Mouse (Mus musculus): ENCODE measurements around the gene Apba3. TPM values are rescaled to one million over a fixed set of nuclear protein-coding genes. Genes with fewer than 3 reads are reported as not detected.
A peak's percentile ranks its signal among the peaks of the same experiment; 100 is the strongest.

The Apba3 gene
- polyA plus RNA-seq, 1 experiment, result 136 TPM

DNA sequence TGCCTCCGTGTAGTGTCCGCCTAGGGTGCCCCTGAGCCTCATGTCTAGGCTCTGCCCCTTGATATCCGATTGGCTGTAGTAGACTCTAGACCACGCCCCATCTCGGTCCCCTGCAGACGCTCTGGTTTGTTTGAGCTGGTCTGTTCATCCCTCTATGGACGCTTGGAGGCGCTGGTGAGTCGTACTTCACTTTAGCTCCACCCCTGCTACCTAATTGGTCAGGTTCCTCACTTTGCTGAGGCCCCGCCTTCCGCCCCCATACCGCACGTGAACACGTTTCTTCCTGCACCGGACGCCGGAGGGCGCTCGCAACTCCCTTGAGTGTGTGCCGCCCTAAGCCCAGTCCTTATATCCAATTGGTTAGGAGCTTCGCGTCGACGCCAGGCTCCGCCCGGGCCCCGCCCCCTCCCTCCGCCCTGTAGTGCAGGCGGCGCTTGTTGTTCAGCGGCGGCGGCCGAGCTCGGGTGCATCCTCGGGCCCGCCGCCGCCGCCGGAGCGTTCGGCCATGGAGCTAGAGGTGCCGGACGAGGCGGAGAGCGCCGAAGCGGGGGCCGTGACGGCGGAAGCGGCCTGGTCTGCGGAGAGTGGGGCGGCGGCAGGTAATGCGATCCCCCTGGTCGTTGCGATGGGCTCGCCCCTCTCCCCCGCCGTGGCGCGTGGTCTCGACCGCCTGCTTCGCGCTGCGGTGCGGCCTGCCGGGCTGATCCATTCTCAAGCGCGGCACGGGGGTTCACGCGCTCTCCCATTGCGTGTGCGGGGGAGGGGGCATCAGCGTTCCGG lies 26.0 kb downstream of the Apba3 start, which contains the start of gene Pip5k1c:
Gene Pip5k1c (plus strand): TSS at position 410 of the 780 bp plus-strand sequence.
- peak; percentile 99 for DNase-seq
- Histone ChIP-seq H3K27ac (ENCODE audit: control insufficient read depth, insufficient read depth, low read length) (peak within 1 kb of the TSS; percentile 24), H3K4me3 (ENCODE audit: control insufficient read depth, insufficient read depth, low read length) (peak within 1 kb of the TSS; percentile 78), H3K4me1 (replicated peaks; ENCODE audit: control insufficient read depth, insufficient read depth, low read length) (peaks cover 68% of the 10 kb centered on the region), H3K36me3 (ENCODE audit: control insufficient read depth, insufficient read depth, low read length) (no peaks in the 10 kb centered on the region), H3K27me3 (ENCODE audit: control insufficient read depth, insufficient read depth, low read length) (no peaks in the 10 kb centered on the region)
- WGBS, result under 1% methylated on average over 77 of the region's 80 CpGs
- peak; percentile 87 for TF ChIP-seq CTCF (IDR thresholded peaks at IDR 0.05; ENCODE audit: borderline replicate concordance, control insufficient read depth, extremely low read depth, insufficient read depth, low read length, poor library complexity)
- TF ChIP-seq POLR2A (IDR thresholded peaks at IDR 0.05; ENCODE audit: control insufficient read depth, extremely low read depth, insufficient read depth, low read length, poor library complexity), result peak; percentile 98

DNA sequence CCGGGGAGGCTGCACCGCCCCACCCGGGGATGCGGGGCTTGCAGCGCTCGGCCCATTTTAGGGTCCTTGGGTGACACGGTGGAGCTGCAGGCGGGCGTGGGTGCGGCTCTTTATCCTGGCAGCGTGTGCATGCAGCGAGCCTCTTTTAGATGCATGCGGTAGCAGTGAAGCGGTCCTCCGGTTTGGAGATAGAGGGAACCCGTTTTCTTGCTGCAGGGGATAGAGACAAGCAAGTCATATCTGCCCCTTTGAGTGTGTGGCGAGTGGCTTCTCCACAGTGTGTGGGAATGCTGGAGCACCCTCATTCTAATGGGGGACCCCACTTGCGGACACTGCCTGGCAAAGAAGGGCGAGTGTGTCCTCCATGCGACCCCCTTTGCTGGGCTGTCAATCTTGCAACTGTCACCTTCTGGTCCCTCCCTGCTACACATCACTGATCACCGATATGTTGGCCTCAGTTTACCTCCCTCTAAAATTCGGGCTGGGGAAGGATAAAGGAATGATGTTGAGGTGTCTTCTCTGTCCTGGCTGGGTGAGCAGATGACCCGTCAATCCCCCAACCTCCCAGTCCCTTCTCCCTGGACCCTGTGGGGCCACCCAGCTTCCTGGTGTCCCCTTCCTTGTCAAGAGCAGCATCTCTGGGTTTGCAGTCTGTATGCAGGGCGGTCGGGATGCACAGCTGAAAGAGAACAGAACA lies 26.7 kb downstream of the Apba3 start:
- H3K27me3 ChIP-seq (ENCODE audit: control insufficient read depth, insufficient read depth, low read length), result no peaks in the 10 kb centered on the region
- peak overlapping the region; percentile 24 for H3K27ac ChIP-seq (ENCODE audit: control insufficient read depth, insufficient read depth, low read length)
- WGBS, result 1% methylated on average over 25 of the region's 25 CpGs
- no peak for TF ChIP-seq CTCF (IDR thresholded peaks at IDR 0.05; ENCODE audit: borderline replicate concordance, control insufficient read depth, extremely low read depth, insufficient read depth, low read length, poor library complexity)
- no peak for TF ChIP-seq POLR2A (IDR thresholded peaks at IDR 0.05; ENCODE audit: control insufficient read depth, extremely low read depth, insufficient read depth, low read length, poor library complexity)
- H3K4me1 ChIP-seq (replicated peaks; ENCODE audit: control insufficient read depth, insufficient read depth, low read length), result peaks cover 75% of the 10 kb centered on the region
- H3K36me3 ChIP-seq (ENCODE audit: control insufficient read depth, insufficient read depth, low read length), result no peaks in the 10 kb centered on the region
- peak overlapping the region; percentile 78 for H3K4me3 ChIP-seq (ENCODE audit: control insufficient read depth, insufficient read depth, low read length)
- DNase-seq, result no peak

DNA sequence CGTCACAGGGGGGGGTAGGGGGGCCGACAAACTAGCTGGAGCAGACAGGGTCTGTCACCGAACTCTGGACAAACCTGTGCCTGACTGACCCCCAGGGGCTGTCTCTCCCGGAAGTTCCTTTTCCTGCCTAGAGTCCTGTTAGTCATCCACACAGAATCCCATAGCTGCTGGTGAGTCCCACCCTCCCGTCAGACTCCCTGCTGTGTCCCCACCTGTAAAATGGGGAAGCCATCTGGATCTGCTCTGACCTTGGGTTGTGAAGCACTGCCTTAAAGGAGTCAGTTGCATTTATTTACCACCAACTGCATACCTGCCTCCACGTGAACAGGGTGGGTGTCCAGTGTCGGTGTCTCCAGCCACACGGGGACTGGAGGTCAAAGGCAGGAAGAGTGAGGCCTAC lies 27.7 kb downstream of the Apba3 start:
- H3K4me1 ChIP-seq (replicated peaks; ENCODE audit: control insufficient read depth, insufficient read depth, low read length), result peaks cover 83% of the 10 kb centered on the region
- DNase-seq, result no peak
- 46% methylated on average over 8 of the region's 8 CpGs for WGBS

DNA sequence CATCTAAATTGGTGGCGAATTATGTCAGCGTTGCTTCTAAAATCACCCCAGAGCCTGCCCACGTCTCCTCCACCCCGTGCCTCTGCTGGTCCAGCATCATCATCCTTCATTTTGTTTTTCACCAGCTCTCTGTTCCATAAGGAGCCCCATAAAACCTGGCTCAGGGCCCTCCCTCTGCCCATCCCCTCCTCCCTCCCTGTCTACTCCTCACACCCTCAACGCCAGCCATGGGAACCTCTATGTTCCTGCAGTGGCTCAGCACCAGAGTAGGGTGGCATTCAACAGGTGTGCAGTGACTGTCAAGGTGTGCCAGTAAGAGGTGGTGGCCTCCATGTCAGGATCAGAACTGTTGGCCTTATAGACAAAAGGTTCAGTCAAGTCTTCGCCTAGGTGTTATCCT lies 28.4 kb downstream of the Apba3 start:
- no peaks in the 10 kb centered on the region for H3K27me3 ChIP-seq (ENCODE audit: control insufficient read depth, insufficient read depth, low read length)
- peaks cover 85% of the 10 kb centered on the region for H3K4me1 ChIP-seq (replicated peaks; ENCODE audit: control insufficient read depth, insufficient read depth, low read length)
- H3K36me3 ChIP-seq (ENCODE audit: control insufficient read depth, insufficient read depth, low read length), result no peaks in the 10 kb centered on the region
- TF ChIP-seq POLR2A (IDR thresholded peaks at IDR 0.05; ENCODE audit: control insufficient read depth, extremely low read depth, insufficient read depth, low read length, poor library complexity) (no peak), CTCF (IDR thresholded peaks at IDR 0.05; ENCODE audit: borderline replicate concordance, control insufficient read depth, extremely low read depth, insufficient read depth, low read length, poor library complexity) (no peak)
- no peak overlapping the region for H3K4me3 ChIP-seq (ENCODE audit: control insufficient read depth, insufficient read depth, low read length)
- no peak for DNase-seq
- no peak overlapping the region for H3K27ac ChIP-seq (ENCODE audit: control insufficient read depth, insufficient read depth, low read length)
- 90% methylated on average over 6 of the region's 6 CpGs for whole genome bisulfite sequencing

More for the DNA sequence above, 27.7 kb downstream of the Apba3 start:
- Histone ChIP-seq H3K36me3 (ENCODE audit: control insufficient read depth, insufficient read depth, low read length) (no peaks in the 10 kb centered on the region), H3K27me3 (ENCODE audit: control insufficient read depth, insufficient read depth, low read length) (no peaks in the 10 kb centered on the region), H3K27ac (ENCODE audit: control insufficient read depth, insufficient read depth, low read length) (no peak overlapping the region), H3K4me3 (ENCODE audit: control insufficient read depth, insufficient read depth, low read length) (peak overlapping the region; percentile 78)
- no peak for TF ChIP-seq CTCF (IDR thresholded peaks at IDR 0.05; ENCODE audit: borderline replicate concordance, control insufficient read depth, extremely low read depth, insufficient read depth, low read length, poor library complexity)
- no peak for TF ChIP-seq POLR2A (IDR thresholded peaks at IDR 0.05; ENCODE audit: control insufficient read depth, extremely low read depth, insufficient read depth, low read length, poor library complexity)

DNA sequence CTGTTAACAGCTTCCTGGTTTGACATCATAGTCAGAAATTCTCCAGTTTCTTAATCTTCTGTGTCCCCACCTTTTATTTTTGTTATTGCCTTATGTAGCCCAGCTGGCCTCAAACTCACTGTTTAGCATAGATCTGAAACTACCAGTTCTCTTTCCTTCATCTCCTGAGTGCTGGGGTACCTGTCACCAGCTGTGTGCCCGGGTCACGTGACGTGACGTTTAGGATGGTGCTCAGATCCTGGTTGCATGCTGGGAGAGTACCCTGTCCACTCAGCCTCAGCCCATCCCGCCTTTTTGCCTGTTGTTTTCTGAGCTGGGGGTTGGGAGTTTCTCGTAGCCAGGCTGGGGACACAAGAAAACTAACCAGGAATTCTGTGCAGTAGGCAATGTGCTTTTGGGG lies 30.5 kb downstream of the Apba3 start:
- H3K4me3 ChIP-seq (ENCODE audit: control insufficient read depth, insufficient read depth, low read length), result peak overlapping the region; percentile 24

DNA sequence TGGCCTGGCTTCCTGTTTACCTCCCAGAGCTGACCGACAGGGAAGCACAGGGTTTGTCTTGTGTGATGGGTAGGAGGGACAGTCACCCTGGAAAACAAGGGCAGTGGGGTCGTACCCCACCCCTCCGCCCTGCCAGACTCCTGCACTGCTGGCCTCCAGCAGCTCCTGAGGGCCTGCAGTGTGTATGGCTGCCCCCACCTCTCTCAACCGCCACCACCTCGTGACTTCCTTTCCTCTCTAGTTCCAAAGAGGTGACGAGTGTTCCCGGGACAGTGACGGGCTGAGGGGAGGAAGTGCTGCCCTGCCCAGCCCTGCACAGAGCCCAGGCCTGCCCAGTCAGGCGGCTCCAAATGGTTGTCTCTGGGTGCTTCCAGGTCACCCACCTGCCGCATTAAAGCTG lies 31.1 kb downstream of the Apba3 start:
- Histone ChIP-seq H3K27me3 (ENCODE audit: control insufficient read depth, insufficient read depth, low read length) (no peaks in the 10 kb centered on the region), H3K27ac (ENCODE audit: control insufficient read depth, insufficient read depth, low read length) (peak overlapping the region; percentile 93), H3K36me3 (ENCODE audit: control insufficient read depth, insufficient read depth, low read length) (no peaks in the 10 kb centered on the region), H3K4me3 (ENCODE audit: control insufficient read depth, insufficient read depth, low read length) (peak overlapping the region; percentile 24), H3K4me1 (replicated peaks; ENCODE audit: control insufficient read depth, insufficient read depth, low read length) (peaks cover 90% of the 10 kb centered on the region)
- peak; percentile 81 for DNase-seq
- TF ChIP-seq CTCF (IDR thresholded peaks at IDR 0.05; ENCODE audit: borderline replicate concordance, control insufficient read depth, extremely low read depth, insufficient read depth, low read length, poor library complexity) (no peak), POLR2A (IDR thresholded peaks at IDR 0.05; ENCODE audit: control insufficient read depth, extremely low read depth, insufficient read depth, low read length, poor library complexity) (no peak; the same call in 1 of the 2 replicates)
- 6% methylated on average over 10 of the region's 10 CpGs for WGBS

More for the DNA sequence above, 30.5 kb downstream of the Apba3 start:
- peak; percentile 76 for DNase-seq
- TF ChIP-seq CTCF (IDR thresholded peaks at IDR 0.05; ENCODE audit: borderline replicate concordance, control insufficient read depth, extremely low read depth, insufficient read depth, low read length, poor library complexity) (no peak), POLR2A (IDR thresholded peaks at IDR 0.05; ENCODE audit: control insufficient read depth, extremely low read depth, insufficient read depth, low read length, poor library complexity) (no peak)
- no peaks in the 10 kb centered on the region for H3K27me3 ChIP-seq (ENCODE audit: control insufficient read depth, insufficient read depth, low read length)
- WGBS, result 25% methylated on average over 6 of the region's 6 CpGs
- H3K27ac ChIP-seq (ENCODE audit: control insufficient read depth, insufficient read depth, low read length), result peak overlapping the region; percentile 93
- no peaks in the 10 kb centered on the region for H3K36me3 ChIP-seq (ENCODE audit: control insufficient read depth, insufficient read depth, low read length)
- peaks cover 86% of the 10 kb centered on the region for H3K4me1 ChIP-seq (replicated peaks; ENCODE audit: control insufficient read depth, insufficient read depth, low read length)

Data from thymus, adult 2 months (tissue).